Mouse (Mus musculus): ENCODE data around the gene Samhd1.

GRCm38 (mm10) chr2:157178167-157178566 lies 43.1 kb upstream of the Samhd1 start:
- TF ChIP-seq CTCF (IDR thresholded peaks at IDR 0.05; ENCODE audit: low read depth): no peak
- TF ChIP-seq EP300 (IDR thresholded peaks at IDR 0.05; ENCODE audit: low read depth): no peak

Measured in heart, postnatal 0 days (tissue).